Mouse (Mus musculus) thymus, adult 2 months (tissue): Measurements from ENCODE around the gene Itgb6. TPM values are rescaled to one million over a fixed set of nuclear protein-coding genes. Genes with fewer than 3 reads are reported as not detected.

Source experiments
- DNase-seq: peaks from one replicate; pipeline ENCODE4 v3.0.0; 2021
- H3K27ac ChIP-seq: fragments of 200-500 bp; 2 replicates; pipeline ENCODE4 v1.5.1; 2012; ENCODE audit warnings: low read length, control low read depth; ENCODE audit not compliant: control insufficient read depth, insufficient read depth
- H3K27me3 ChIP-seq: fragments of 200-500 bp; 2 replicates; pipeline ENCODE4 v1.6.1; 2012; ENCODE audit warnings: mild to moderate bottlenecking, low read length, moderate library complexity, mixed read lengths; ENCODE audit not compliant: control insufficient read depth, insufficient read depth
- H3K36me3 ChIP-seq: fragments of 200-500 bp; 2 replicates; pipeline ENCODE4 v1.6.1; 2012; ENCODE audit warnings: mild to moderate bottlenecking, low read length, moderate library complexity; ENCODE audit not compliant: control insufficient read depth, insufficient read depth
- H3K4me1 ChIP-seq: fragments of 200-500 bp; replicated peaks from 2 replicates; pipeline ENCODE4 v1.6.1; 2012; ENCODE audit warnings: low read length; ENCODE audit not compliant: control insufficient read depth, insufficient read depth
- H3K4me3 ChIP-seq: fragments of 200-500 bp; 2 replicates; pipeline ENCODE4 v1.5.1; 2012; ENCODE audit warnings: mild to moderate bottlenecking, low read length, control low read depth, moderate library complexity; ENCODE audit not compliant: control insufficient read depth, insufficient read depth
- CTCF ChIP-seq: fragments of 200-500 bp; IDR thresholded peaks from 2 replicates; pipeline ENCODE4 v1.5.1; 2012; ENCODE audit warnings: mild to moderate bottlenecking, control low read depth, low read length, moderate library complexity, borderline replicate concordance; ENCODE audit not compliant: control insufficient read depth, poor library complexity, insufficient read depth; ENCODE audit errors: extremely low read depth
- POLR2A ChIP-seq: fragments of 200-500 bp; IDR thresholded peaks from 2 replicates; pipeline ENCODE4 v1.6.1; 2012; ENCODE audit warnings: mild to moderate bottlenecking, low read length, control low read depth, moderate library complexity; ENCODE audit not compliant: control insufficient read depth, poor library complexity, insufficient read depth; ENCODE audit errors: extremely low read depth
- WGBS: fragments of 180-500 bp; shearing (Covaris S2); methylation state at CpG from one replicate; pipeline ENCODE4 v1.1.7; 2018; 5-methylcytosine and 5-hydroxymethylcytosine counted together
- polyA plus RNA-seq: library from polyadenylated mRNA; depleted of rRNA; stranded (reverse); fragments of >200 nt; gene quantifications from 2 replicates; pipeline ENCODE4 v1.2.3, GENCODE M21; 2012; rRNA removed

Gene Itgb6
- polyA plus RNA-seq, 1 experiment, result 1.2 TPM

- DNase-seq, result no peak
- no peak overlapping the region for H3K27ac ChIP-seq
- H3K36me3 ChIP-seq, result no peaks in the 10 kb centered on the region
- 92% methylated on average over 4 of the region's 4 CpGs for WGBS
- TF ChIP-seq POLR2A, result no peak
- TF ChIP-seq CTCF, result no peak
- H3K27me3 ChIP-seq, result no peaks in the 10 kb centered on the region
- H3K4me3 ChIP-seq, result no peak overlapping the region
- H3K4me1 ChIP-seq, result no peaks in the 10 kb centered on the region
Observed at GRCm38 (mm10) chr2:60583416-60583815, 139.0 kb downstream of the Itgb6 start.

- no peak for TF ChIP-seq POLR2A
- no peak for TF ChIP-seq CTCF
- no peaks in the 10 kb centered on the region for H3K27me3 ChIP-seq
- peaks cover 7% of the 10 kb centered on the region for H3K4me1 ChIP-seq
- 15% methylated on average over 4 of the region's 4 CpGs for WGBS
- H3K4me3 ChIP-seq, result no peak overlapping the region
- DNase-seq, result no peak
- no peak overlapping the region for H3K27ac ChIP-seq
- H3K36me3 ChIP-seq, result no peaks in the 10 kb centered on the region
Observed at GRCm38 (mm10) chr2:60554561-60554960, 167.9 kb downstream of the Itgb6 start.

GRCm38 (mm10) chr2:60552902-60553682, 169.4 kb downstream of the Itgb6 start, which contains the start of gene Pla2r1:
Gene Pla2r1, minus strand, starts transcription at chr2:60553308.
- H3K27me3 ChIP-seq, result no peaks in the 10 kb centered on the region
- DNase-seq, result peak; percentile 22
- TF ChIP-seq CTCF (no peak), POLR2A (no peak)
- H3K4me3 ChIP-seq, result peak within 1 kb of the TSS; percentile 38
- no peak within 1 kb of the TSS for H3K27ac ChIP-seq
- peaks cover 7% of the 10 kb centered on the region for H3K4me1 ChIP-seq
- no peaks in the 10 kb centered on the region for H3K36me3 ChIP-seq
- 34% methylated on average over 33 of the region's 33 CpGs for WGBS

- Histone ChIP-seq H3K4me3 (no peak overlapping the region), H3K27ac (no peak overlapping the region)
- DNase-seq, result no peak
Observed at GRCm38 (mm10) chr2:60552177-60552901, 170.1 kb downstream of the Itgb6 start.

GRCm38 (mm10) chr2:60551673-60552072, 170.8 kb downstream of the Itgb6 start:
- no peak overlapping the region for H3K27ac ChIP-seq
- no peaks in the 10 kb centered on the region for H3K36me3 ChIP-seq
- H3K4me1 ChIP-seq, result peaks cover 7% of the 10 kb centered on the region
- no peak overlapping the region for H3K4me3 ChIP-seq
- TF ChIP-seq CTCF (no peak), POLR2A (no peak)
- no peaks in the 10 kb centered on the region for H3K27me3 ChIP-seq
- 92% methylated on average over 2 of the region's 2 CpGs for WGBS
- no peak for DNase-seq

More at GRCm38 (mm10) chr2:60552177-60552901, 170.1 kb downstream of the Itgb6 start:
- no peaks in the 10 kb centered on the region for H3K27me3 ChIP-seq
- no peaks in the 10 kb centered on the region for H3K36me3 ChIP-seq
- peaks cover 7% of the 10 kb centered on the region for H3K4me1 ChIP-seq
- WGBS, result 79% methylated on average over 21 of the region's 21 CpGs
- no peak for TF ChIP-seq POLR2A
- TF ChIP-seq CTCF, result no peak

GRCm38 (mm10) chr2:60550521-60550920, 171.9 kb downstream of the Itgb6 start:
- Histone ChIP-seq H3K36me3 (no peaks in the 10 kb centered on the region), H3K4me3 (no peak overlapping the region), H3K27ac (no peak overlapping the region), H3K4me1 (peaks cover 7% of the 10 kb centered on the region), H3K27me3 (no peaks in the 10 kb centered on the region)
- 96% methylated on average over 8 of the region's 8 CpGs for WGBS
- DNase-seq, result no peak
- TF ChIP-seq POLR2A (no peak), CTCF (no peak)

GRCm38 (mm10) chr2:60549851-60550250, 172.6 kb downstream of the Itgb6 start:
- DNase-seq, result no peak
- Histone ChIP-seq H3K27ac (no peak overlapping the region), H3K4me3 (no peak overlapping the region), H3K27me3 (no peaks in the 10 kb centered on the region), H3K36me3 (no peaks in the 10 kb centered on the region), H3K4me1 (peaks cover 7% of the 10 kb centered on the region)
- no peak for TF ChIP-seq POLR2A
- TF ChIP-seq CTCF, result no peak
- 91% methylated on average over 2 of the region's 2 CpGs for WGBS

Other genes with a start within 250 kb of the Itgb6 start
- gene Pla2r1, start 169.3 kb downstream of the Itgb6 start, polyA plus RNA-seq, result 0.47 and 0.60 TPM in 2 replicates
- gene Rbms1, start 240.5 kb upstream of the Itgb6 start, polyA plus RNA-seq, result 151 and 163 TPM in 2 replicates